Mouse (Mus musculus) CH12.LX (cell line): ENCODE data around the gene Robo1. TPM values are rescaled to one million over a fixed set of nuclear protein-coding genes. Genes with fewer than 3 reads are reported as not detected.

ENCODE experiments used
- DNase-seq: peaks from one replicate; pipeline ENCODE4 v3.0.0-alpha.2; 2013; ENCODE audit errors: extremely low read depth
- H3K27ac ChIP-seq: 2 replicates; pipeline ENCODE4 v1.5.1; 2012; ENCODE audit warnings: low read depth, mild to moderate bottlenecking, control low read depth, moderate library complexity; ENCODE audit not compliant: insufficient read depth
- H3K27me3 ChIP-seq: replicated peaks from 2 replicates; pipeline ENCODE3; 2012; ENCODE audit warnings: inconsistent platforms
- H3K36me3 ChIP-seq, 2 experiments: replicated peaks in 1 of 2; 2 replicates each; pipeline versions ENCODE3 to v1.6.1; 2012; ENCODE audit warnings: inconsistent platforms in 1 of 2, low read length in 1 of 2, mild to moderate bottlenecking in 1 of 2, mixed read lengths in 1 of 2, moderate library complexity in 1 of 2; ENCODE audit not compliant: control insufficient read depth in 1 of 2, insufficient read depth in 1 of 2
- H3K4me1 ChIP-seq, 2 experiments: 2 replicates each; pipeline ENCODE4 v1.6.1; 2012; ENCODE audit warnings: inconsistent platforms in 1 of 2, moderate library complexity in 1 of 2; ENCODE audit not compliant: insufficient read depth in 2 of 2, control insufficient read depth in 1 of 2
- H3K4me2 ChIP-seq: 2 replicates; pipeline ENCODE4 v1.6.1; 2012; ENCODE audit warnings: low read depth, mild to moderate bottlenecking, control low read depth; ENCODE audit not compliant: poor library complexity, insufficient read depth, severe bottlenecking
- H3K4me3 ChIP-seq, 3 experiments: fragments of 150-350 bp in 1 of 3; sonication (generic) in 1 of 3; replicated peaks in 1 of 3; 2 replicates each; pipeline versions ENCODE3 to v1.5.1; 2011 to 2012; ENCODE audit warnings: low read depth in 2 of 3, low read length in 2 of 3, mild to moderate bottlenecking in 2 of 3, moderate library complexity in 2 of 3, control low read depth in 1 of 3, improper control_type of control experiment in 1 of 3, inconsistent platforms in 1 of 3, mixed read lengths in 1 of 3; ENCODE audit not compliant: poor library complexity in 1 of 3
- H3K79me2 ChIP-seq: replicated peaks from 2 replicates; pipeline ENCODE4 v1.6.1; 2012; ENCODE audit warnings: mild to moderate bottlenecking, moderate library complexity; ENCODE audit not compliant: control insufficient read depth, poor library complexity, insufficient read depth, severe bottlenecking; ENCODE audit errors: extremely low read depth
- H3K9ac ChIP-seq: 2 replicates; pipeline ENCODE4 v1.6.1; 2012; ENCODE audit warnings: low read depth, mild to moderate bottlenecking, control low read depth, moderate library complexity; ENCODE audit not compliant: insufficient read depth
- H3K9me3 ChIP-seq: replicated peaks from 2 replicates; pipeline ENCODE3; 2012; ENCODE audit warnings: low read length, inconsistent platforms, mixed read lengths
- CHD2 ChIP-seq: IDR thresholded peaks from 2 replicates; pipeline ENCODE4 v1.6.1; 2011; ENCODE audit warnings: low read length, improper control_type of control experiment
- CTCF ChIP-seq, 2 experiments: IDR thresholded peaks in 1 of 2; conservative IDR thresholded peaks in 1 of 2; 2 replicates each; pipeline ENCODE4 v1.5.1; 2011 to 2012; ENCODE audit warnings: low read depth in 2 of 2, low read length in 2 of 2, improper control_type of control experiment in 1 of 2, inconsistent platforms in 1 of 2, mild to moderate bottlenecking in 1 of 2, moderate library complexity in 1 of 2
- E2F4 ChIP-seq: IDR thresholded peaks from 2 replicates; pipeline ENCODE4 v1.6.1; 2011; ENCODE audit warnings: low read depth, low read length, improper control_type of control experiment; ENCODE audit not compliant: insufficient replicate concordance
- ETS1 ChIP-seq: conservative IDR thresholded peaks from 2 replicates; pipeline ENCODE4 v1.6.1; 2012; ENCODE audit warnings: low read depth, mild to moderate bottlenecking, inconsistent platforms, low read length, improper control_type of control experiment, moderate library complexity
- GABPA ChIP-seq: IDR thresholded peaks from 2 replicates; pipeline ENCODE4 v1.6.1; 2012; ENCODE audit warnings: low read depth, low read length, improper control_type of control experiment, inconsistent platforms; ENCODE audit not compliant: insufficient replicate concordance
- IRF4 ChIP-seq: IDR thresholded peaks from 2 replicates; pipeline ENCODE4 v1.6.1; 2014; ENCODE audit warnings: low read depth, mild to moderate bottlenecking, inconsistent platforms, low read length, improper control_type of control experiment
- MAX ChIP-seq: IDR thresholded peaks from 2 replicates; pipeline ENCODE4 v1.6.1; 2011; ENCODE audit warnings: low read length, improper control_type of control experiment
- MAZ ChIP-seq: IDR thresholded peaks from 2 replicates; pipeline ENCODE4 v1.6.1; 2012; ENCODE audit warnings: low read depth, mild to moderate bottlenecking, inconsistent platforms, low read length, improper control_type of control experiment, moderate library complexity
- NELFE ChIP-seq: IDR thresholded peaks from 2 replicates; pipeline ENCODE4 v1.6.1; 2011; ENCODE audit warnings: low read depth, low read length, improper control_type of control experiment
- NRF1 ChIP-seq: IDR thresholded peaks from 2 replicates; pipeline ENCODE4 v1.6.1; 2014; ENCODE audit warnings: low read depth, mild to moderate bottlenecking, inconsistent platforms, low read length, improper control_type of control experiment, moderate library complexity
- PAX5 ChIP-seq: IDR thresholded peaks from 2 replicates; pipeline ENCODE4 v1.6.1; 2012; ENCODE audit warnings: low read length, inconsistent platforms, mixed read lengths
- POLR2A ChIP-seq: IDR thresholded peaks from 2 replicates; pipeline ENCODE4 v1.6.1; 2011; ENCODE audit warnings: low read depth, mild to moderate bottlenecking, improper control_type of control experiment, low read length
- RAD21 ChIP-seq: IDR thresholded peaks from 2 replicates; pipeline ENCODE4 v1.6.1; 2011; ENCODE audit warnings: low read depth, mild to moderate bottlenecking, low read length, improper control_type of control experiment, moderate library complexity
- RCOR1 ChIP-seq: conservative IDR thresholded peaks from 2 replicates; pipeline ENCODE4 v1.6.1; 2012; ENCODE audit warnings: low read depth, mild to moderate bottlenecking, inconsistent platforms, low read length, improper control_type of control experiment
- SMC3 ChIP-seq: IDR thresholded peaks from 2 replicates; pipeline ENCODE4 v1.6.1; 2011; ENCODE audit warnings: low read depth, low read length, improper control_type of control experiment
- TBP ChIP-seq: conservative IDR thresholded peaks from 2 replicates; pipeline ENCODE4 v1.6.1; 2011; ENCODE audit warnings: low read depth, low read length, improper control_type of control experiment
- TCF12 ChIP-seq: IDR thresholded peaks from 2 replicates; pipeline ENCODE4 v1.6.1; 2014; ENCODE audit warnings: low read depth, mild to moderate bottlenecking, inconsistent platforms, low read length, improper control_type of control experiment
- ZC3H11A ChIP-seq: IDR thresholded peaks from 2 replicates; pipeline ENCODE4 v1.6.1; 2012; ENCODE audit warnings: low read depth, mild to moderate bottlenecking, inconsistent platforms, low read length, improper control_type of control experiment
- ZMIZ1 ChIP-seq: IDR thresholded peaks from 2 replicates; pipeline ENCODE4 v1.6.1; 2012; ENCODE audit warnings: low read depth, mild to moderate bottlenecking, inconsistent platforms, low read length, improper control_type of control experiment
- ZNF384 ChIP-seq: IDR thresholded peaks from 2 replicates; pipeline ENCODE4 v1.6.1; 2012; ENCODE audit warnings: low read depth, low read length, improper control_type of control experiment, inconsistent platforms
- dilution Hi-C: fragments of 300-500 bp; cut with MboI; formaldehyde crosslinking; loops from 2 replicates; pipeline ENCODE4 v1.14.3; 2020; ENCODE audit warnings: low sequenced_read_pairs; ENCODE audit not compliant: extremely low pct_unique_long_range_greater_than_20kb, extremely low pct_ligation_motif_present
- in situ Hi-C: fragments of 300-500 bp; cut with MboI; formaldehyde crosslinking; loops from 3 replicates; pipeline ENCODE4 v1.14.3; 2019; ENCODE audit warnings: low sequenced_read_pairs, low pct_ligation_motif_present, low pct_unique_long_range_greater_than_20kb, mixed read lengths
- polyA plus RNA-seq: library from polyadenylated mRNA; unstranded; fragments of >175 nt; gene quantifications from 2 replicates; pipeline ENCODE4 v1.2.1, GENCODE M21; 2012; ENCODE audit warnings: low read depth; ENCODE audit not compliant: insufficient read length
- total RNA-seq, 2 experiments: library from RNA; depleted of rRNA; stranded (reverse); fragments of 300-350 nt in 1 of 2; fragments of >200 nt in 1 of 2; gene quantifications; 2 replicates each; pipeline ENCODE4 v1.2.3; 2012 to 2014

Robo1 gene
- total and polyA plus RNA-seq, 3 experiments = not detected

GRCm38 (mm10) chr16:72664806-72665205, 356.7 kb downstream of the Robo1 start:
- in situ Hi-C loops = loop anchor here (25.0 kb wide), 1 partner anchor 322 kb away; no protein-coding TSS in a partner anchor
- no peak overlapping the region for H3K4me3 ChIP-seq

GRCm38 (mm10) chr16:72665454-72665853, 357.3 kb downstream of the Robo1 start:
- H3K36me3 ChIP-seq = no peaks in the 10 kb centered on the region
- no peaks in the 10 kb centered on the region for H3K4me1 ChIP-seq
- in situ Hi-C loops = loop anchor here (25.0 kb wide), 1 partner anchor 322 kb away; no protein-coding TSS in a partner anchor
- H3K9me3 ChIP-seq = peaks cover 57% of the 10 kb centered on the region
- no peak for TF ChIP-seq NELFE
- H3K9ac ChIP-seq = no peak overlapping the region
- no peak overlapping the region for H3K4me3 ChIP-seq
- dilution Hi-C loops = no loop called here
- peak; percentile 65 for DNase-seq
- H3K79me2 ChIP-seq = no peaks in the 10 kb centered on the region
- H3K27me3 ChIP-seq = no peaks in the 10 kb centered on the region
- no peak overlapping the region for H3K4me2 ChIP-seq
- no peak overlapping the region for H3K27ac ChIP-seq

More at GRCm38 (mm10) chr16:72664806-72665205, 356.7 kb downstream of the Robo1 start:
- H3K9me3 ChIP-seq = peaks cover 57% of the 10 kb centered on the region
- H3K36me3 ChIP-seq = no peaks in the 10 kb centered on the region
- TF ChIP-seq CHD2 (no peak), IRF4 (no peak), MAZ (no peak), ETS1 (no peak), CTCF (conservative IDR thresholded peaks at IDR 0.05 in 1 of 2, IDR thresholded peaks at IDR 0.05 in 1 of 2; ENCODE audit: low read depth in 2 of 2, low read length in 2 of 2) (no peak), MAX (no peak), GABPA (no peak), ZNF384 (no peak), TCF12 (no peak), ZC3H11A (no peak), POLR2A (no peak), NRF1 (no peak), RAD21 (no peak), SMC3 (no peak), RCOR1 (no peak), E2F4 (no peak), ZMIZ1 (no peak), TBP (no peak), PAX5 (no peak)
- TF ChIP-seq, all 38 proteins: peak for 0
- DNase-seq = peak; percentile 16
- H3K4me2 ChIP-seq = no peak overlapping the region
- H3K79me2 ChIP-seq = no peaks in the 10 kb centered on the region
- H3K27ac ChIP-seq = no peak overlapping the region
- no peak overlapping the region for H3K9ac ChIP-seq
- no peaks in the 10 kb centered on the region for H3K27me3 ChIP-seq
- no peaks in the 10 kb centered on the region for H3K4me1 ChIP-seq
- dilution Hi-C loops = no loop called here
